Mouse (Mus musculus): ENCODE results near the gene Pias1. TPM values are rescaled to one million over a fixed set of nuclear protein-coding genes. Genes with fewer than 3 reads are reported as not detected.
A peak's percentile ranks its signal among the peaks of the same experiment; 100 is the strongest.

Pias1 gene
- 34.3 and 42.2 TPM in 2 replicates for total RNA-seq (2021)
- long read RNA-seq, full-length matches to known transcripts, result 1 of 7 reads
- long read RNA-seq, partial matches to known transcripts, result 3 of 7 reads
- long read RNA-seq, other reads (novel, unspliced or antisense), result 3 of 7 reads

DNA sequence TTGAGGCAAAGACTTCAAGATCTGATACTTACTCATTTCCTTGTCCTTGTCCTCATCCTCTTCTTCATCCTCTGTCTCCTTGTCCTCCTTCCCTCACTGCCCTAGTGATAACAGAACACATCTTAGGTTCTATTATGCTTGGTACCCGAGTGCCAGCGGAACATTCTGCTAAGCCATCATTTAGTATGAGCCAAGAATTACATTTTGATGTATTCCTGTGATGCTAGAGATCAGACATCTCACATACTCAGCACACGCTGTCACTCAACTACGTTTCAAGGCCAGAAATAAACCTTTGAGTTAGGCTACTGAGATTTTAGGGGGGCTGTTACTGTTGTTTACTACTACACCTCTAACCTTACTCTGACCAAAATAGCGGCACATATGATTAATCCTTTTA, at the start of gene Pias1:
Pias1 (minus strand) TSS at position 101 of the 400 bp plus-strand sequence.
- no peak for DNase-seq

- no peak for DNase-seq
Observed at GRCm38 (mm10) chr9:63035431-63035830, 47.7 kb upstream of the Pias1 start.

- DNase-seq, result peak; percentile 54
Observed at GRCm38 (mm10) chr9:63031011-63031782, 43.5 kb upstream of the Pias1 start.

- no peak for DNase-seq
Observed at GRCm38 (mm10) chr9:63022486-63022885, 34.8 kb upstream of the Pias1 start.

DNA sequence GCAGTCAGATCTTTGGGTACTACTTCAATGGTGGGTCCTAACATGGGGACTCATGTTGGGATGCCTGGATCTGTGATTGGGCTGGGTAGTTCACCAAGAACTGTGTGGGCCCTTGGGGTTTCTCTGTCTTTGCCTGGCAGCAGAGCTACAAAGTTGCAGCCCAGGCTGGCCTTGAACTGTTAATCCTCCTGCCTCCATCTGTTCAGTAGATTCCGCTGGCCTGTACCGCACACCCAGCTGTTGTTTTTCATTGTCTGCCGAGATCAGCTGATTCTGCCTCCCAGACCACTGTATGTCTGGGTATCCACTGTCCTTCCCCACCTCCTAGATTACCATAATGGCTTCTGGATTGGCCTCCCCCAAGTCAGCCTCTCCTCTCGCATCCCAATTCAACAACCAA, 19.6 kb upstream of the Pias1 start:
- no peak for DNase-seq

DNA sequence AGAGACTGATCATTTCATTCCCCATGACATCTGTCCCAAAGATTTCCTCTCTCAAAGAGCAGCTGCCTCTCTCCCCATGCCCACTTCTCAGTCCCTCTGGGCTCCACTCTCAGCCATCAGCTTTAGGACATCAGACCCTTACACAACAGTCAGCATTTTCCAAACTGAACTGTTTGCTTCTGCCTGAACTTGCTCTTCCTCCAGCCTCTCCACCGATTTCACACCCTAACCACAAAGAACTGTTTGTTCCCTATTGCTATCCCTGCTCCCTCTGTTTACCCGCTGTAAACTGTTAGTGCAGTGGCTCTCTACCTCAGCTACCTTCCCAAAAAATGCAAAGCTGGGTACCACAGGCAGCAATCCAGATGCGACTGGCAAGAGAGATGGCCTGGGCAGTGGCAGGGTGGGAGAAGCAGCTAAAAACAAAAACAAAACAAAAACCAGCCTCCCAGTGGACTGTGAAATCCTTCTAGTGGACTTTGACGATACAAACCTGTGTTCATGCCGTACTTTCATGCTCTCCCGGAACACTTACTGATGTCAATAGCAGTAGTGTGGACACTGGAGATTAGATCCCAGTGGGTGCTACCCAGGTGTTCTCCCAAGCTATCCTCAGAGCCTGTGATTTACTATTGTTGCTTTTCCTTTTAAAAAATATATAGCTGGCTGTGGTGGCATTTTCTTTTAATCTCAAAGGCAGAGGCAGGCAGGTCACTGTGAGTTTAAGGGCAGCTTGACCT, 18.5 kb upstream of the Pias1 start:
- DNase-seq, result no peak

- DNase-seq, result no peak
Observed at GRCm38 (mm10) chr9:62998561-62998960, 10.8 kb upstream of the Pias1 start.

DNA sequence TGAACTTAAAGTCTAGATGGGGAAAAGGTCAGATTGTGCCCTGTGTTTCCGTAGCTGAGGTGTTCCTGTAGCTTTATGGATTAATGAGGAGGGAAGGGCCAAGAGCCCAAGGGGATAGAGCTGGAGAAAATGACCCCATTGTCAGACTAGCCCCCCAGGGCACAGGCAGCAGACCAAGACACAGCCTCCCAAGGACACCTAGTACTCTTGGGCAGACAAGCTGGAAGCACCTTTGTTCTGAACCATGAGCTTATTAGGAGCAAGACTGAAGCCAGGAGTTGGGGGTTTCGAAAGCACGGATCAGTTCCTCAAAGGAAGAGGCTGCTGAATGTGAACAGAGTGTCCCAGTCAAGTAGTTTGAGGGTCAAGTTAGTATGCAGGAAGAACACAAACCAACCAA, 9.9 kb upstream of the Pias1 start:
- DNase-seq, result no peak

- DNase-seq, result no peak
Observed at GRCm38 (mm10) chr9:62995186-62995585, 7.5 kb upstream of the Pias1 start.

- DNase-seq, result no peak
Observed at GRCm38 (mm10) chr9:62990134-62990533, 2.4 kb upstream of the Pias1 start.

DNA sequence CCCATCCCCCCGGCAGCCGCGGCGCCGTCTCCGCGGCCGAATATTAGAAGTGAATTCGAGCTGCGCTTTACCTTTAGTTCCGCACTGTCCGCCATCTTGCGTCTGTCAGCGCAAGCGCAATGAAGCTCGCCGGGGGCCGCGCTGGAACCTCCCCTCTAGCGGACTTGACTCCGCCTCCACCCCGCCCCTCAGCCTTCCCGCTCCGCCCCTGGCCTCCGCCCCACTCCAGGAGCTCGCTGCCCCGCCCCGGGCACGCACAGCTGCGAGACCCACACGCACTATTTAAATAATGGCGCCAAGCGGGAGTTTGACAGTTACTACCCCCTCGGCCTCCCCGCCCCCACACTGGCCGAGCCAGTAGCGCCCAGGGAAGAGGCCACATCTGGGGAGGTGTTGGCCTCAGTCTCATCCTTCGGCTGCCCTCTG, 6.9 kb downstream of the Pias1 start:
- peak; percentile 99 for DNase-seq

GRCm38 (mm10) chr9:62980162-62980776, 7.5 kb downstream of the Pias1 start:
- DNase-seq, result peak; percentile 44

GRCm38 (mm10) chr9:62979461-62980161, 8.1 kb downstream of the Pias1 start:
- no peak for DNase-seq

DNA sequence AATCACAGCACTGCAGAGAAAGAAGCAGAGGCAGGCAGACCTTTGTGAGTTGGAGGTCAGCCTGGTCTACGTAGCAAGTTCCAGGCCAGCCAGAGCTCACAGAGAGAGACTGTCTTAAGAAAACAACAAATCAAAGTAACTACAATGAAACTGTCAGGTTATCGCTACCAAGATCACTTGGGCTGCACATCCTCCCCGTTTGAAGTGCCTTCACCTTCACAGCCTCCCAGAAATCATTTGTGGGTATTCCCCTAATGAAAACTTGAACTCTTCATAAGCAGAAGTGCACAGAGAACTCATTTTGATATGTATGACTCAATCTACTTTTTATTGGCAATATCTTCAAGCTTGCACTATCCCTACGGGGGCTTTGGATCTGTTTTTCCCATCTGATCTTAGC, 10.6 kb downstream of the Pias1 start:
- no peak for DNase-seq

GRCm38 (mm10) chr9:62975830-62976229, 11.9 kb downstream of the Pias1 start:
- no peak for DNase-seq

DNA sequence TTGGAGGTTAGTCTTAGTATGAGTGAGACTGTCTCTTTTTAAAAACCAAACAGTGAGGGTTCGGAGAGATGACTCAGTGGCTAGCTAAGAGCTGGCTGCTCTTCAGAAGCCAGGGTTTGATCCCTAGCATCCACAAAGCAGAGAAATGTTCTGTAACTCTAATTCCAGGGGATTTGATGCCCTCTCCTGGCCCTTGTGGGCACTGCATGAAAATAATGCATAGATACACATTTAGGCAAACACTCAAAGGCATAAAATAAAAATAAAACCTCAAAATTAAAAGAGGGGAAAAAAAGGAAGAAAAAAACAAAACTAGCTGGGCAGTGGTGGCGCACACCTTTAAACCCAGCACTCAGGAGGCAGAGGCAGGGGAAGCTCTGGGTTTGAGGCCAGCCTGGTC, 13.3 kb downstream of the Pias1 start:
- no peak for DNase-seq

DNA sequence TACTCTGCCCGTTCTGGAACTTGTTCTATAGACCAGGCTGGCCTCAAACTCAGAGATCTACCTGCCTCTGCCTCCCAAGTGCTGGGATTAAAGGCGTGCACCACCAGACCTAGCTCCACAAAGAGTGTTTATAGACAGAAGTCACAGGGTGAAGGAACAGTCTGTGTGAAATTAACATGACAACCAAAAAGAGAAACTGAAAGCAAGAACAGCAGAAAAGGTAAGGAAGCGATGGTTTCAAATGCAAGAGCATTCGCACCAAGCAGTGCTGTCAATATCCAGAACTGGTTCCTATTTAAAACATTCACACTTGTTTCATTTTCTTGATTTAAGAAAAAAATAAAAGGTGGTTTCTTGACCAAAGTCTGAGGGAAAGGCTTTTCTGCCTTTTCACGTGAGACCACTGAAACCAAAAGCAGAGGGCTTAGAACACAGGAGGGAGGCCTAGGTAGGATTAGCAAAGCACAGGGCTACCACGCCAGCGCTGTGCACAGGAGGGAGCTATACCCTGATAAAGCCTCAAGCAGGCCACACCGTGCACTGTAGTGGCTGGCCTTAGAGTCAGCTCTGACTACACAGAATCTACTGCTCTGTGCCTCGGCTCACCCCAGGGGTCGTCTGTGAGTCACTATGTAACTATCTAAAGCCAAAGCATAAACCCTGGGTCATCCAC, 15.5 kb downstream of the Pias1 start:
- peak; percentile 17 for DNase-seq

GRCm38 (mm10) chr9:62970345-62970744, 17.4 kb downstream of the Pias1 start:
- no peak for DNase-seq

DNA sequence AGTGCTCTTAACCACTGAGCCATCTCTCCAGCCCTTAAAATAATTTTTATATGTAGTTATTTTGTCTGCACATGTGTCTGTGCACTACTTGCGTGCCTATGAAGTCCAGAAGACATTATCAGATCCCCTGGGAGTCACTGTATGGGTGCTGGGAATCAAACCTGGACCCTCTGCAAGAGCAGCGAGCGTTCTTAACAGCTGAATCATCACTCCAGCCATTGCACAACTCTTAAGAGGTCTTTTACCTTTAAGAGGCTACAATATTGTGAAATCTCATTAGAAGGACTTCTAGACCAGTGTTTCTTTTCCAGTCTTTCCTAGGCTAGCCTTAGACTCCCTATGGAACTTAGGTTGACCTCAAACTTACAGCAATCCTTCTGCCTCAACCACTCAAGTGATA, 21.7 kb downstream of the Pias1 start:
- DNase-seq, result no peak

DNA sequence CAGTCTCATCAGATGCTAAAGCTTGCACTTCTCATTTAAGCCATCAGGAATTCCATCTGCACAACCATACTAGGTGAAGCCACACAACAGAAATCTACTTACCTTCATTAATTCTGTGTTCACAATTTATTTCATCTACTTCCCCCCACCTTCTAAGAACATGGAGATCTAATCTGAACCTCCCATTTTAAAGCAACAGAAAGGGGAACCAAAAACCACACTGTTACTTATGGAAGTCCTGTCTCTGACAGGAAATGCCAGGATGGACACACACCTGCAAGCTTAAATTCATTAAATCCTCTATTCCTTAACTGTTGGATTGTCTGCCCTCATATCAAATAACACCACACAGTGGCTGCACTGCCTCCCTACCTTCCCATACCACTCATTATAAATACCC, 35.0 kb downstream of the Pias1 start:
- no peak for DNase-seq

GRCm38 (mm10) chr9:62945346-62945745, 42.4 kb downstream of the Pias1 start:
- no peak for DNase-seq

- DNase-seq, result no peak
Observed at GRCm38 (mm10) chr9:62944063-62944462, 43.7 kb downstream of the Pias1 start.

Measured in adrenal gland, postnatal 25 days (tissue).